Mouse (Mus musculus): ENCODE results near the gene Col27a1.

DNA sequence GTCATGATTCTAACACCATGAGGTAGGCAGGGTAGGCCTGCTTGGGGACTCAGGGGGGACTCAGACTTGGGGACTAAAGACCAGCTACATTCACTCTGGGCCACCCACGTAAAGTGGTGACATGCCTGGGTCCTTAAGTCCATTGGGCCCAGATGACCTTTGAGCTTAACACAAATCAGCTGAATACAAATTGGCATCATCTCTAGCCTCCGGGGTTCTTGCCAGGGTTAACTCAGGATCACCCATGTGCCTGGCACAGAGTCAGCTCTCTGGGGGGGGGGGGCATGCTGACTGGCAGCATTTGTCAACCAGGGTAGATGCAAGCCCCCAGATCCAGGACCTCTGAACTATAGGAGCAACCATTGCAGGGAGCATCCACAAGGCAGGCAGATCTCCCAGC lies 42.6 kb downstream of the Col27a1 start:
- TF ChIP-seq CTCF (IDR thresholded peaks at IDR 0.05; ENCODE audit: borderline replicate concordance, control insufficient read depth, extremely low read depth, insufficient read depth, low read length, poor library complexity) (no peak), POLR2A (IDR thresholded peaks at IDR 0.05; ENCODE audit: control insufficient read depth, extremely low read depth, insufficient read depth, low read length, poor library complexity) (no peak)
